Mouse (Mus musculus) layer of hippocampus, postnatal 25 days (tissue): ENCODE results near the gene Ddit4. TPM values are rescaled to one million over a fixed set of nuclear protein-coding genes. Genes with fewer than 3 reads are reported as not detected.

ENCODE experiments used
- DNase-seq, 2 experiments: peaks; one replicate each; pipeline ENCODE4 v3.0.0; 2022; ENCODE audit warnings: mixed read lengths in 2 of 2, low spot score in 1 of 2; ENCODE audit errors: extremely low spot score in 1 of 2
- total RNA-seq, 2 experiments: library from RNA; stranded (reverse); gene quantifications; 2 replicates each; pipeline ENCODE4 v1.2.3; 2021

Gene Ddit4
- total RNA-seq, 2 experiments from 2014 or later = 77.1 to 100.0 TPM

DNA sequence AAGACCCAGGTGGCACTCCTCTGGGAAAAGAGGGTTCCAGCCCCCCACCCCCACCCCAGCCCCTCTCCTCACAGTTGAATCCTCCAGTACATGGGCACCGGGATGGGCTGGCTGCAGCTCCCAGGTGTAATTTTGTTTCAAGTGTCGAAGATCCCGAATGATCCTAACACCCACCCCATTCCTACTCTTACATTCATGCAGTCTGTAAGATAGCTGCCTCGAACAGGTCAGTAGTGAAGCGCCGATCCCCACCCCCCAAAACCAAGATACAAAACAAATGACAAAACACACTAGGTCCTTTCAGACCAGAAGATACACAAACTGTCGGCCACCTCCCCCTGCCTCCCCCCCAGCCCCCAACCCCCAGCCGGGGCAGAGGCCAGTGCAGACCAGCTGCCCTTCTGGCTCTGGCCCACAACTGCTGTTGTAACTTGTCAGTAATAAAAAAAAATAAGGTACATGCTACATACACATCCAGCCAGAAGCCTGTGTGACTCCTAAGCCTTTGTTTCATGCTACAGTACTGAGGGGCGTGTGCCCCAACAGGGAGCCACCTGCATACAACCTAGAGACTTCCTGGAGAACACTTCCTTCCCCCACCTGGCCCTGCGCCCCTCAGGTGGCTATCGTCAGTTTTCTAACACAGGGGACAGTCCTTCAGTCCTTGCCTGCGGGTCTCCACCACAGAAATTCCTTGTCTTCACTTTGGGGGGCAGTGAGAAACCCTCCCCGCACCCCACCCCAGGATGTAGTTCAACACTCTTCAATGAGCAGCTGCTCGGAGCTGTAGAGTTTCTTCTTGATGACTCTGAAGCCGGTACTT is 1.6 kb downstream of the Ddit4 start:
- DNase-seq = no peak

DNA sequence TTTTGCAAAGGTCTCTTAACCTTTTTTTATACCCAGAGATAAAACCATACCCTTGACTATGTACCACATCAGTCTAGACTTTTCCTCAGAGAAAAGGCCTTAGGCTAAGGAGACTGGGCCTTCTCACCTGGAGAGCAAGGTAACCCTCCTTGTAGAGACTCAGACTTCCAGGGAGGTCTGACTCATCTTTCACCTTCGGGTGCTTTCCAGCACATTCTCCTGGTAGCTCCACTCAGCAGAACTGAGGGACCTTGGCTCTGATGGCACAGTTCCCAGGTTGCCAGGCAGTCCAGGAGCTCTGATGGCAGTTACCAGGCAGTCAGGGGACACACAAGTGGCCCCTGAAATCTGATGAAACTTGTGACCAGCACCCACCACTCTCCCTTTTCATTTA is 2.4 kb downstream of the Ddit4 start:
- DNase-seq = no peak

- DNase-seq = no peak
Measured at GRCm38 (mm10) chr10:59948363-59949254, 3.0 kb downstream of the Ddit4 start.

- no peak for DNase-seq
Measured at GRCm38 (mm10) chr10:59947296-59948073, 4.1 kb downstream of the Ddit4 start.

DNA sequence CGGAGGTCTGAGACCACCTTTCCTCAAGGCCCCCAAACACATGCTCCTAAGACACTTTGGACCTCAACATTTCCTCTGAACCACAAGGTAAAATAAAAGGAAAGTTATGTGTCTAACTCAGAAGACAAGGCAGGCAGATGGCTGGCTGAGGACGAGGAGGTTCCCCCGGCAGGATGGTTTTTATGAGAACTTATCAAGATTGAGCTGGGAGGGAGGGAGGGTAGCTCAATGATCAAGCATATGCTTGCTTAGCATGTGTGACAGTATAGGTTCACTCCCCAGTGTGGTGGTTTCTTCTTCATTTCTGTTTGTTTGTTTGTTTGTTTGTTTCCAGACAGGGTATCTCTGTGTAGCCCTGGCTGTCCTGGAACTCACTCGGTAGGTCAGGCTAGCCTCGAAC is 5.3 kb downstream of the Ddit4 start:
- no peak for DNase-seq

- no peak for DNase-seq
Measured at GRCm38 (mm10) chr10:59945416-59945815, 6.2 kb downstream of the Ddit4 start.

GRCm38 (mm10) chr10:59943421-59943989 is 8.1 kb downstream of the Ddit4 start:
- DNase-seq = peak; percentile 52 to 83

DNA sequence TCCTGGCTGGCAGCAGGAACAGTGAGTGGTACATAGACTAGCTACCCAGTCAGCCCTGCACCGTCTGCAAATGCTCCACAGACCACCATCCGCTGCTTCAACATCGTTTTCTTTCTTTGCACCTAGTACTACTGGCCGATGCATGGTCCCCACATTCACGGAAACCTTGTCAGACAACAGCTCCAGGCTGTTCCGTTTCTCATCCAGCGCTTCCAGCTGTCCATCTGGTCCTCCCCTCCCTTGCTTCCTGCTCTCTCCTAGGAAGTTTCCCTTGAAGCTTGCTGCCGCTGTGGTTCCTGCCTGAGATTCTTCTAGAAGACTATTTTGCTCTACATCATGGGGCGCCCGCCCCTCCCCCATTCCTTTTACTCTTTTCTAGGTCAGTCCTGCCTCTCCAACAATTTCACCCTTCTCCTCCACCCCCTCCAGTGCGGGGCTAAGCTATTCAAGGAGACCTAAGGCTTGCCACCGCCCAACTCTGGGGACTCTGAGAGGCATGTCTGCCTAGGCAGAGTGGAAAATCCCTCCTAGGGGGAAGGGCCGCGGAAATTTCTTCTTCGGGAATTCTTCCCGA is 8.7 kb downstream of the Ddit4 start:
- peak; percentile 47 to 63 for DNase-seq

GRCm38 (mm10) chr10:59942281-59942846 is 9.3 kb downstream of the Ddit4 start:
- peak in 1 of 2 experiments; percentile 34 for DNase-seq

GRCm38 (mm10) chr10:59939081-59939480 is 12.6 kb downstream of the Ddit4 start:
- no peak for DNase-seq

DNA sequence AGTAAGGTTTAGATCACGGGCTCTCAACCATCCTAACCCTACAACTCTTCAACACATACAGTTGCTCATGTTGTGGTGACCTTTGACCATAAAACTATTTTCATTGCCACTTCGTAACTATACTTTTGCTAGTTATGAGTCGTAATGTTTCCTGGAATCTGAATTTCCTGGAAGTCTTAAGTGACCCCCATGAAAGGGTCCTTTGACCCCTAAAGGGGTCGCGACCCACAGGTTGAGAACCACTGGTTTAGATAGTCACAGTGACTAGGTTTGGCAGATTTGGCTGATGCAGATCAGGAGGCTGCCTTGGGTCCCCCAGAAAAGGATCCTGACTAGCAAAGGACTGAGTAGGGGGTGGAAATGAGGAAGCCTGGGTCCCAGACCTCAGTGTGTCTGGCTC is 13.0 kb downstream of the Ddit4 start:
- DNase-seq = no peak

GRCm38 (mm10) chr10:59936058-59936856 is 15.4 kb downstream of the Ddit4 start:
- DNase-seq = no peak

GRCm38 (mm10) chr10:59934039-59934438 is 17.6 kb downstream of the Ddit4 start:
- DNase-seq = no peak

DNA sequence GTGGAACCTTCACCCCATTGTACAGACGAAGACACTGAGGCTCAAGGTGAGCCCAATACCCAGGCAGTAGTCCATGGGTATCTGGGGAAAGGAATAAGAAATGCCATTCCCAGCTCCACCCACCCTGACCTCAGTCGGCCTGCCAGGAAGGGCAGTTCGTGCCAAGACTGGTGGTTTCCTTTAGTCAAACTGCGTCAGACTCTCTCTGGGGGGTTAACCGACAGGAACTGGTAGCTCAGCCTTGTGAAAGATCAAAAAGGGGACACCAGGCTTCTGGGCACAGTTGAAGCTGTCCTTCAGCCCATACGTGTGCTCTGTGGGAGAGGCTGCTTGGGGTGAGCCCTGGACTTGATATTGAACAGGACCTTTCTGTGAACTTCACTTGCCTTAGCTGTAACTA is 19.1 kb downstream of the Ddit4 start:
- no peak for DNase-seq

- no peak for DNase-seq
Measured at GRCm38 (mm10) chr10:59930996-59931395, 20.6 kb downstream of the Ddit4 start.

- DNase-seq = no peak
Measured at GRCm38 (mm10) chr10:59929205-59929604, 22.4 kb downstream of the Ddit4 start.

GRCm38 (mm10) chr10:59924305-59924704 is 27.3 kb downstream of the Ddit4 start:
- no peak for DNase-seq

DNA sequence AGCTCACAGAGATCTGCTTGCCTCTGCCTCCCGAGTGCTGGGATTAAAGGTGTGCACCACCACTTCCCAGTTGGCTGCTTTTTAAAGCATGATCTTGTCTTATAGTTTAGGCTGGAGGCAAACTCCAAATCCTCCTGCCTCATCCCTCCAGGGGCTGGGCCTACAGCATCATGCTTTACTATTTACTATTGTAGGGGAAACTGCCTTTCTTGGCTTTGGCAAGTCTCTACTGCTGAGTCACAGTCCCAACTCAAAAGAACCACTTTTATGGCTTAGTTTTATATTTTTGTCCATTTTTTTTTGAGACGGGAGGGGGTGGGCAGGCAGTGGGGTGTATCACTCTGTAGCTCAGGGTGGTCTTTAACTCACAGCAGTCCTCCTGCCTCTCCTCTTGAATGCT is 28.1 kb downstream of the Ddit4 start:
- no peak for DNase-seq
